Mouse (Mus musculus) layer of hippocampus, adult 11-12 months (tissue): ENCODE measurements around the gene Apoa4.
A peak's percentile ranks its signal among the peaks of the same experiment; 100 is the strongest.

ENCODE experiments used
- DNase-seq: peaks from one replicate; pipeline ENCODE4 v3.0.0; 2022; ENCODE audit warnings: low spot score

Gene Apoa4

GRCm38 (mm10) chr9:46274494-46274893 lies 34.0 kb downstream of the Apoa4 start:
- no peak for DNase-seq

GRCm38 (mm10) chr9:46282631-46283436 lies 42.3 kb downstream of the Apoa4 start, which contains the start of gene Bud13:
Gene Bud13, plus strand, starts transcription at chr9:46283008.
- DNase-seq, result peak; percentile 91
